Mouse (Mus musculus): Measurements from ENCODE around the gene Gp1bb. TPM values are rescaled to one million over a fixed set of nuclear protein-coding genes. Genes with fewer than 3 reads are reported as not detected.
A peak's percentile ranks its signal among the peaks of the same experiment; 100 is the strongest.

Gene Gp1bb
- polyA plus RNA-seq, 1 experiment, result 3,910 TPM

DNA sequence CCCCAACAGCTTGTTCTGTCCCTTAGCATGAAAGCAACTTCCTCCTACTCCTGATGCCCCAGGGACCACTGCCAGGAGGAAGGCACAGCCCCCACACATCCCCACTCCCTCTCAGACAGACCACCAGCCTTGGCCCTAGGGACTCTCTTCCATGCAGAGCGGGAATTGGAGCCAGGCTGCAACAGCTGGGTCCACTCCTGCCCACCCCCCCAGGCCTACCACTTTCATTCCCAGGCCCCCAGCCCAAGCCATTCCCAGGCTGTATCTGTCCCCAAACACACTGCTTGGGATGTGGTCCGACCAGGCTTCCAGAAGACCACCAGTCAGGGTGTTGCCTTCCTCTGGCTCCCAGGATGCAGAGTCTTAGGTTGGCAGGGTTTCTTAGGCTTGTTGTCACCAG is 13.1 kb downstream of the Gp1bb start:
- H3K36me3 ChIP-seq (replicated peaks; ENCODE audit: low read length), result no peaks in the 10 kb centered on the region
- H3K9me3 ChIP-seq, result no peaks in the 10 kb centered on the region
- no peak overlapping the region for H3K4me3 ChIP-seq (replicated peaks)
- no peak for TF ChIP-seq GATA1 (IDR thresholded peaks at IDR 0.05; ENCODE audit: borderline replicate concordance, low read length)
- no peak for TF ChIP-seq FLI1 (IDR thresholded peaks at IDR 0.05; ENCODE audit: low read length)
- H3K27me3 ChIP-seq (replicated peaks), result peaks cover 98% of the 10 kb centered on the region
- peaks cover 33% of the 10 kb centered on the region for H3K4me1 ChIP-seq

DNA sequence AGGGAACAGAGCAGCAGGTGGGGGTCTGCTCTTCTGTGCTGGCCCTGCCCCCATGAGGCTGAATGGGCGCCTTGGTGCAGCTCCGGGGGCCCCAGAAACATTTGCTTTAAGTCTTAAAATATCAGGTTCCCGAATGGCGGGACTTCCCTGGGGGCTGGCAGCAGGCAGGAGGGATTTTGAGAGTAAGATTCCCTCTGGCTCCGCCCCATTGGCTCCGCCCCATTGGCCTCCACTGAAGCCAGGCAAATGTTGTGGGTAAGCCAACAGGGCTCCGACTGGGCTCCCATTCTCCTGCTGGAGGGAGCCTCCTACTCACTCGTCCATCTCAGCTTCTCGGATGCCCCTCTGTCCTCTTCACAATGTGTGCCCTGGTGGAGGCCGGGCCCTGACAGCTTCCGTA is 14.0 kb downstream of the Gp1bb start:
- Histone ChIP-seq H3K4me3 (replicated peaks) (no peak overlapping the region), H3K36me3 (replicated peaks; ENCODE audit: low read length) (no peaks in the 10 kb centered on the region), H3K27me3 (replicated peaks) (peaks cover 97% of the 10 kb centered on the region), H3K4me1 (peaks cover 30% of the 10 kb centered on the region), H3K9me3 (no peaks in the 10 kb centered on the region)
- TF ChIP-seq FLI1 (IDR thresholded peaks at IDR 0.05; ENCODE audit: low read length) (no peak), GATA1 (IDR thresholded peaks at IDR 0.05; ENCODE audit: borderline replicate concordance, low read length) (no peak)

DNA sequence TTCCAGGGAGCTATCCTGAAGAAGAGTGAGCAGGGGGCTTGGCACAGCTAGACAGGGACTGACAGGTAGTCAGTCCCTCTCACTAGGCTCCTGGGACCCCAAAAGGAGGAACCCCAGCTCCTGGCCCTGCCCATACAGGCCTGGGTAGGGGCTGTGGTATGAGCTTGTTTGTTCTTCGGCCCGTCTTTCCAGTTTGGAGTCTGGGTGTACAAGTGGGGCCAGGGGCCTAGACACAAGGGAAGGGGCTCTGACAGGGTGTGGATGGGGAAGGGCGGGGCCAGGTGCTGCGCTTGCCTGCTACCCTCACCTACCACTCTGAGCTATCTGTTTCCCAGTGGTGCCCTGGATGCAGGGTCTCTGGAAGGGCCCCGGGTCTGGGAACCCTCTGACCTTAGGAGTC is 16.5 kb downstream of the Gp1bb start:
- H3K27me3 ChIP-seq (replicated peaks), result peaks cover 95% of the 10 kb centered on the region
- no peaks in the 10 kb centered on the region for H3K9me3 ChIP-seq
- H3K4me3 ChIP-seq (replicated peaks), result no peak overlapping the region

DNA sequence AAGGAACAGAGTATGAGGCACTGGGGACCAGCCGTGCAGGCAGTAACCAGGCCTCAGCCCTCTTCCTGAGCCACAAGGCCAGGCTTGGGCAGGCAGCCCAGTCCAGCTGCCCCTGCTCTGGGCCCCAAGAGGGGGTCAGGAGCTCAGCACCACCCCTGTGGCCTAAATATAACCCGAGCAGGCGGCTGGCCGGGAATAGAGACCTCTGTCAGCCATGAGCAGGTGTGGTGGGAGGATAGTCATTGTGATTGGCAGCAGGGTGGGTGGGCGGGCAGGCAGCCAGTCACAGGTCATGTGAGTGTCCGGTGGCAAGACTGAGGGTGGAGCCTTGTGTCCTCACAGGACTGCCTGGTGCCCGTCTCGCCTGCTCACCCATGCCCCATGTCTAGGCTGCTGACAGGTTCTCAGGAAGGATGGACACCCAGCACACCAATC is 17.9 kb downstream of the Gp1bb start:
- H3K4me3 ChIP-seq (replicated peaks), result no peak overlapping the region
- TF ChIP-seq FLI1 (IDR thresholded peaks at IDR 0.05; ENCODE audit: low read length) (no peak), GATA1 (IDR thresholded peaks at IDR 0.05; ENCODE audit: borderline replicate concordance, low read length) (no peak)
- H3K27me3 ChIP-seq (replicated peaks), result peaks cover 93% of the 10 kb centered on the region
- H3K4me1 ChIP-seq, result peaks cover 38% of the 10 kb centered on the region
- H3K9me3 ChIP-seq, result no peaks in the 10 kb centered on the region
- H3K36me3 ChIP-seq (replicated peaks; ENCODE audit: low read length), result no peaks in the 10 kb centered on the region

More for the DNA sequence above, 16.5 kb downstream of the Gp1bb start:
- Histone ChIP-seq H3K36me3 (replicated peaks; ENCODE audit: low read length) (no peaks in the 10 kb centered on the region), H3K4me1 (peaks cover 38% of the 10 kb centered on the region)
- TF ChIP-seq GATA1 (IDR thresholded peaks at IDR 0.05; ENCODE audit: borderline replicate concordance, low read length), result no peak
- no peak for TF ChIP-seq FLI1 (IDR thresholded peaks at IDR 0.05; ENCODE audit: low read length)

DNA sequence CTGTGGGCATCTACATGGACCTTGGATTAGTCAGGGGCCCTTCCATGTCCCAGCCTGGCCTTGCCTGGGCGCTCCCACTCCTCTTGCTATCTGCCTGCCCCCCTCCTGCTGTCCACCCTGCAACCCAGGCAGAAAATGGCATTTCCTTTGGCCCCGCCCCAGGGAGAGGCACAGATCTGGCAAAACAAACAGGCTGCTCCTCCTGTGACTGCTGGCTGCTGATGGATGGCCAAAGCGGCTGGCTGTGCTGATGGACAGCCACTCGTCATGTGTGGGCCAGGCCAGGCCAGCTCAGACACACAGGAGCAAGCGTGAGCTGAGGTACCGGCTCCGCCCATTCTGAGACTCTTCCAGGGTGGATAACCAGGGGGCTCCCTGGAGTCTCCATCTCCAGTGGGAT is 20.8 kb downstream of the Gp1bb start:
- no peak for TF ChIP-seq FLI1 (IDR thresholded peaks at IDR 0.05; ENCODE audit: low read length)
- TF ChIP-seq GATA1 (IDR thresholded peaks at IDR 0.05; ENCODE audit: borderline replicate concordance, low read length), result no peak
- Histone ChIP-seq H3K27me3 (replicated peaks) (peaks cover 86% of the 10 kb centered on the region), H3K4me3 (replicated peaks) (no peak overlapping the region), H3K4me1 (peaks cover 43% of the 10 kb centered on the region), H3K9me3 (no peaks in the 10 kb centered on the region), H3K36me3 (replicated peaks; ENCODE audit: low read length) (no peaks in the 10 kb centered on the region)

DNA sequence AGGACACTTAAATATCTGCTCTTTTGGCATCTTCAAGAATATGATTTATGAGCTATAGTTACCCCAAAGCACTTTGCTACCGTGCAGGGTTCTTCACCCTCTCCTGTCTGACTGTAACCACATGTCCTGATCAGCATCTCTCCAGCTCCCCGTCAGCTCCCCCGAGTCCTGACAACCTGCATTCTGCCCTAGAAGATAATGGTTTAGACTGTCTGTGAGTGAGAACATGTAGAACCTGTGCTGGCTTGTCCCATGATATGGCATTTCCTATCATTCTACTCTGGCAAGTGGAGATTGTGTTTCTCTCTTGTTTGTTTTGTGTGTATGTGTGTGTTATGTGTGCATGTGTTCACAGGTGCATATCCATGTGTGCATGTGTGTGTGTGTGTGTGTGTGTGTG is 24.2 kb downstream of the Gp1bb start:
- Histone ChIP-seq H3K4me3 (replicated peaks) (no peak overlapping the region), H3K4me1 (peaks cover 28% of the 10 kb centered on the region), H3K27me3 (replicated peaks) (peaks cover 87% of the 10 kb centered on the region)

DNA sequence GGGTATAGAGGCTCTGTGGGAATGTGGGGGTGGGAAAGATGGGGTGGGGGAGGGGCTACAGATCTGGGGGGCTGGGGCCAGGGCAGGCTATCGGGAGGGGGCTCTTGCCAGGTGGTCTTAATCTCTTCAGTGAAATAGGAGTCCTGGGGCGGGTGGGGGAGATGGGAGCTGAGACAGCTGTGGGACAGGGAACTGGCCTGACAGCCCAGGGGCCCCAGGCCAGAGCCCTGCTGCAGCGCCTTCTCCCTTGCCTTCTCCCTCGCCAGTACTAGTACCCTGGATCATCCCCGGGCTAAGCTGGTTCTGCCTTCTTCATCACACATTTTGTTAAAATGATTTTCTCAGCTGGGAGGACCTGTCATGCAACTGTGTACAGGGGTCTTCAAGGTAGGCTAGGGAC is 25.9 kb downstream of the Gp1bb start:
- Histone ChIP-seq H3K4me1 (peaks cover 23% of the 10 kb centered on the region), H3K9me3 (no peaks in the 10 kb centered on the region), H3K36me3 (replicated peaks; ENCODE audit: low read length) (no peaks in the 10 kb centered on the region), H3K27me3 (replicated peaks) (peaks cover 87% of the 10 kb centered on the region), H3K4me3 (replicated peaks) (no peak overlapping the region)
- TF ChIP-seq GATA1 (IDR thresholded peaks at IDR 0.05; ENCODE audit: borderline replicate concordance, low read length) (no peak), FLI1 (IDR thresholded peaks at IDR 0.05; ENCODE audit: low read length) (no peak)

More for the DNA sequence above, 24.2 kb downstream of the Gp1bb start:
- no peaks in the 10 kb centered on the region for H3K36me3 ChIP-seq (replicated peaks; ENCODE audit: low read length)
- no peaks in the 10 kb centered on the region for H3K9me3 ChIP-seq
- TF ChIP-seq GATA1 (IDR thresholded peaks at IDR 0.05; ENCODE audit: borderline replicate concordance, low read length) (no peak), FLI1 (IDR thresholded peaks at IDR 0.05; ENCODE audit: low read length) (no peak)

DNA sequence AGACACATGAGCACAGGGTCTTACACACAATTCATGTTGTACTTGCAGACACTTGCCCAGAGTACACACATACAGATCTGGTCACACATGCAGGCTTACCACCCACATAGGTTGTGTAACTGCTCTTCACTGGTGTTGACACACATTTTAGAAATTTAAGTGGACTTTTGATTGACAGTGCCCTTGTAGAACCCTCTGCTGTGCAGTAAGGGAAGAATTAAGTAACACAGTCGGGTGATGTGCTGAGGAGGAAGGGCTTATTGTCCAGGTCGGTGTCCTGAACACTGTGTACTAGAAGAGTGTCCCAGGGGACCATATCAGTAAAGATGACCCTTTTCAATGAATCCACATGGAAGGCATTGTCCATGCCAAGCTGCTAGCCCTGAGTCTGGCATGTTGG is 28.3 kb downstream of the Gp1bb start:
- Histone ChIP-seq H3K9me3 (no peaks in the 10 kb centered on the region), H3K27me3 (replicated peaks) (peaks cover 92% of the 10 kb centered on the region), H3K4me1 (peaks cover 46% of the 10 kb centered on the region), H3K36me3 (replicated peaks; ENCODE audit: low read length) (no peaks in the 10 kb centered on the region), H3K4me3 (replicated peaks) (no peak overlapping the region)
- TF ChIP-seq GATA1 (IDR thresholded peaks at IDR 0.05; ENCODE audit: borderline replicate concordance, low read length), result no peak
- no peak for TF ChIP-seq FLI1 (IDR thresholded peaks at IDR 0.05; ENCODE audit: low read length)

DNA sequence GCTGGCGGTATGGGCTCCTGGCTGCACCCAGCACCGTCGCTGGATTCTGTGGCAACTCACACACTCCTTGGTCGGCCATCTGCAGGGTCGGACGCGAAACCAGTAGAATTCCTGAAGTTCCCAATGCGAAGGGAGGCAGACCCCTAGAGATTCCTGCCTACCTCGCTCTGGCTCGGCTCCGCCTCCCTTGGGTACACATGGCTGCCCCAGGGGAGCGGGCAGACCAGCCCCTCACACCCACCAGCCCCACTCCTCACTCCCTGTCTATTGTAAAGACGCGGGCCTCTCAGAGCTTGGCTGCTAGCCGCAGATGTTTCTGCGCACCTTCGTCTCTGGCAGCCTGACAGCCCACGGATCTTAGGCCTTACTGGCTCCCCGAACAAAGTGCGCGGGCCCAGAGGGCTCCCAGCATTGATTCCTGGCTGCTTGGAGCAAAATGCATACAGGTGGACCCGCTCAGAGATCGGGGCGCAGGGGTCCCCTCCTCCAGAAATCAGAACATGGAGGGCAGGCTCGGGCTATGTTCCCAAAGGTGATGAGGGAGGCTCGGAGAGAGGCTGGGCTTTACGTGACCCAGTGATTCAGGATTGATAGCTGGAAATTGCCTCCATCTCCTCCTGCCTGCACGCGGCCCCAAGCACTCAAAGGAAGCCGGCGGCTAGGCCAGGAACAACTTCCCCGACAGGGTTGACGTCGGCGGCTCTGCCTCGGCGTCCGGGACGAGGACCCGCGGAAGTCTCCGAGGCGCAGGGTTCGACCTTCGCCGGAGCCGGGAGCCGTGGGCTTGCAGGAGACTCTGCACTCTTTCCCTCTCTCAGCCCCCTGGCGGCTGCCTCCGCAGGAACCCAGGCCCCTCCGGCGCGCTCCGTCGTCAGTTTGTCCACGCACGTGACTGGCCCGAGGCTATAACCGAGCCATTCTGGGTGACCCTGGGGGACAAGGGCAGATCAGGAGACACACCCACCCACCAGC is 30.9 kb downstream of the Gp1bb start:
- Histone ChIP-seq H3K27me3 (replicated peaks) (peaks cover 96% of the 10 kb centered on the region), H3K36me3 (replicated peaks; ENCODE audit: low read length) (no peaks in the 10 kb centered on the region), H3K4me3 (replicated peaks) (peak overlapping the region; percentile 71), H3K9me3 (no peaks in the 10 kb centered on the region; the same call in 1 of the 2 replicates), H3K4me1 (peaks cover 50% of the 10 kb centered on the region)
- TF ChIP-seq FLI1 (IDR thresholded peaks at IDR 0.05; ENCODE audit: low read length) (no peak), GATA1 (IDR thresholded peaks at IDR 0.05; ENCODE audit: borderline replicate concordance, low read length) (no peak)

Measured in megakaryocyte, embryonic 14.5 days (primary cell).